Mouse (Mus musculus) olfactory bulb, adult 2 months (tissue): Measurements from ENCODE around the gene Tmem139. TPM values are rescaled to one million over a fixed set of nuclear protein-coding genes. Genes with fewer than 3 reads are reported as not detected.

Experiments used
- H3K27ac ChIP-seq: fragments of 200-500 bp; 2 replicates; pipeline ENCODE4 v1.5.1; 2012; ENCODE audit warnings: low read depth, low read length; ENCODE audit not compliant: insufficient read depth
- H3K4me1 ChIP-seq: fragments of 200-500 bp; 2 replicates; pipeline ENCODE4 v1.6.1; 2012; ENCODE audit warnings: low read length; ENCODE audit not compliant: control insufficient read depth, insufficient read depth
- H3K4me3 ChIP-seq: fragments of 200-500 bp; 2 replicates; pipeline ENCODE4 v1.5.1; 2012; ENCODE audit warnings: mild to moderate bottlenecking, low read depth, low read length, moderate library complexity; ENCODE audit not compliant: insufficient read depth
- CTCF ChIP-seq: fragments of 200-500 bp; IDR thresholded peaks from 2 replicates; pipeline ENCODE4 v1.5.1; 2012; ENCODE audit warnings: low read depth, mild to moderate bottlenecking, low read length, moderate library complexity; ENCODE audit not compliant: insufficient read depth
- POLR2A ChIP-seq: fragments of 200-500 bp; IDR thresholded peaks from 2 replicates; pipeline ENCODE4 v1.6.1; 2012; ENCODE audit warnings: mild to moderate bottlenecking, low read depth, low read length, moderate library complexity; ENCODE audit not compliant: insufficient read depth
- WGBS: fragments of 180-500 bp; shearing (Covaris S2); methylation state at CpG from one replicate; pipeline ENCODE4 v1.1.7; 2018; 5-methylcytosine and 5-hydroxymethylcytosine counted together
- polyA plus RNA-seq: library from polyadenylated mRNA; stranded (reverse); fragments of >200 nt; gene quantifications from 2 replicates; pipeline ENCODE4 v1.2.4, GENCODE M21; 2012; ENCODE audit warnings: low replicate concordance; ENCODE audit not compliant: missing spikeins, insufficient read depth, insufficient read length

Gene Tmem139
- polyA plus RNA-seq, 1 experiment = not detected

DNA sequence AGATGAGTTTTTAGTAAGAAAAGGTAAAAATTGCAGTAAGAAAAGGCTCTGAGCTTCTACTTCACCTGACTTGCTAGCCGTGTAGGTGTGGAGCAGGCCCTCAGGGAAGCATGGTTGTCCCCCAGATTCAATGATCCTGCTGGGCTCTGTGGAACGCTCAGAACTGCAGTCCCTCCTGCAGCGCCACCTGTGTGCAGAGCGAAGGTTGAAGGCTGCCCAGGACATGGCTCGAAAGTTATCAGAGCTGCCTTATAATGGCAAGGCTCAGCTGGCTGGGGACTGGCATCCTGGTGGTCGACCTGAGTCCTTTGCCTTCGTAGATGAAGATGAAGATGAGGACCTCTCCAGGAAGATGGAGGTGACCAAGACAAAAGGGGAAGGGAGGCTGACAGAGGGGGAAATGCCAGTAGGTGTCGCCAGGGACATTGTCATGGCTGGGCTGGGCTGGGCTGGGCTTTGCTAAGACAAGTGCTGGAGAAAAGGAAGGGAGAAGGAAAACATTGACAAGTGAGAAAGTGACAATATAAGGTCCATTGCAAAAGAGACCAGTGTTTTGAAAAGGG lies 48.1 kb downstream of the Tmem139 start:
- no peak overlapping the region for H3K4me3 ChIP-seq
- TF ChIP-seq CTCF = no peak
- no peak for TF ChIP-seq POLR2A
- no peak overlapping the region for H3K27ac ChIP-seq
- no peaks in the 10 kb centered on the region for H3K4me1 ChIP-seq
- WGBS = 54% methylated on average over 8 of the region's 8 CpGs

- TF ChIP-seq POLR2A (no peak), CTCF (no peak)
- Histone ChIP-seq H3K4me3 (no peak overlapping the region), H3K4me1 (no peaks in the 10 kb centered on the region), H3K27ac (no peak overlapping the region)
- 95% methylated on average over 2 of the region's 2 CpGs for WGBS
Measured at GRCm38 (mm10) chr6:42310427-42311053, 48.8 kb downstream of the Tmem139 start.

Other genes starting within 250 kb of the Tmem139 start
- gene Sva, start 223.6 kb upstream of the Tmem139 start, polyA plus RNA-seq = not detected in 2 replicates
- not detected in 2 replicates for gene Tas2r139, start 121.0 kb upstream of the Tmem139 start, polyA plus RNA-seq
- not detected in 2 replicates for gene Tas2r144, start 46.6 kb upstream of the Tmem139 start, polyA plus RNA-seq
- not detected in 2 replicates for gene Gstk1, start 16.0 kb upstream of the Tmem139 start, polyA plus RNA-seq
- gene Casp2, start 3.0 kb downstream of the Tmem139 start, polyA plus RNA-seq = not detected in 2 replicates
- not detected in 2 replicates for gene Clcn1, start 24.7 kb downstream of the Tmem139 start, polyA plus RNA-seq
- not detected in 2 replicates for gene Fam131b, start 62.7 kb downstream of the Tmem139 start, polyA plus RNA-seq
- not detected in 2 replicates for gene Zyx, start 87.7 kb downstream of the Tmem139 start, polyA plus RNA-seq
- not detected in 2 replicates for gene Epha1, start 111.3 kb downstream of the Tmem139 start, polyA plus RNA-seq
- gene Tas2r143, start 138.3 kb downstream of the Tmem139 start, polyA plus RNA-seq = not detected in 2 replicates
- not detected in 2 replicates for gene Tas2r135, start 143.5 kb downstream of the Tmem139 start, polyA plus RNA-seq
- not detected in 2 replicates for gene Tas2r126, start 172.6 kb downstream of the Tmem139 start, polyA plus RNA-seq
- not detected in 2 replicates for gene Olfr458, start 203.2 kb downstream of the Tmem139 start, polyA plus RNA-seq
- gene Olfr457, start 214.4 kb downstream of the Tmem139 start, polyA plus RNA-seq = not detected in 2 replicates
- gene Olfr456, start 225.2 kb downstream of the Tmem139 start, polyA plus RNA-seq = not detected in 2 replicates